Mouse (Mus musculus) cerebellum, postnatal 4 days (tissue): ENCODE data around the gene Tsr2.

Source experiments
- DNase-seq, 2 experiments: peaks; one replicate each; pipeline ENCODE4 v3.0.0; 2022; ENCODE audit warnings: low spot score in 2 of 2, mixed read lengths in 1 of 2

Gene Tsr2

GRCm38 (mm10) chrX:151046777-151047430 lies 49.4 kb downstream of the Tsr2 start:
- peak; percentile 52 to 82 for DNase-seq

- DNase-seq, result peak in 1 of 2 experiments; percentile 17
Observed at GRCm38 (mm10) chrX:151046321-151046720, 50.0 kb downstream of the Tsr2 start.

GRCm38 (mm10) chrX:151045850-151046249 lies 50.5 kb downstream of the Tsr2 start, which contains the start of gene Fgd1:
Gene Fgd1, plus strand, starts transcription at chrX:151046150.
- DNase-seq, result no peak

GRCm38 (mm10) chrX:151041223-151041622 lies 55.1 kb downstream of the Tsr2 start:
- no peak for DNase-seq
